Mouse (Mus musculus) embryonic facial prominence, embryonic 14.5 days (tissue): ENCODE data around the gene Chtf18. TPM values are rescaled to one million over a fixed set of nuclear protein-coding genes. Genes with fewer than 3 reads are reported as not detected.

Experiments
- ATAC-seq: fragments of 200-750 bp; cut with Nextera tagmentation; 2 replicates; pipeline ENCODE4 v1.8.0; 2017; ENCODE audit warnings: low read depth, moderate number of reproducible peaks, moderate TSS enrichment
- DNase-seq: peaks from one replicate; pipeline ENCODE4 v3.0.0-alpha.2; 2015; ENCODE audit warnings: low spot score
- H3K27ac ChIP-seq: fragments of 300-500 bp; sonication (generic); replicated peaks from 2 replicates; pipeline ENCODE4 v1.5.1; 2014; ENCODE audit warnings: low read depth, mild to moderate bottlenecking, low read length, moderate library complexity
- H3K27me3 ChIP-seq: fragments of 300-500 bp; sonication (generic); replicated peaks from 2 replicates; pipeline ENCODE4 v1.6.1; 2014; ENCODE audit warnings: low read length; ENCODE audit not compliant: control insufficient read depth, insufficient read depth
- H3K36me3 ChIP-seq: fragments of 300-500 bp; sonication (generic); 2 replicates; pipeline ENCODE4 v1.6.1; 2014; ENCODE audit warnings: low read length, mixed read lengths; ENCODE audit not compliant: control insufficient read depth, insufficient read depth
- H3K4me1 ChIP-seq: fragments of 300-500 bp; sonication (generic); 2 replicates; pipeline ENCODE4 v1.6.1; 2014; ENCODE audit warnings: antibody characterized with exemption, low read length; ENCODE audit not compliant: control insufficient read depth, insufficient read depth
- H3K4me2 ChIP-seq: fragments of 300-500 bp; sonication (generic); 2 replicates; pipeline ENCODE4 v1.6.1; 2014; ENCODE audit warnings: low read depth, mild to moderate bottlenecking, low read length, moderate library complexity, mixed read lengths
- H3K4me3 ChIP-seq: fragments of 300-500 bp; sonication (generic); 2 replicates; pipeline ENCODE4 v1.5.1; 2014; ENCODE audit warnings: low read depth, mild to moderate bottlenecking, low read length
- H3K9ac ChIP-seq: fragments of 300-500 bp; sonication (generic); 2 replicates; pipeline ENCODE4 v1.6.1; 2014; ENCODE audit warnings: low read depth, mild to moderate bottlenecking, low read length, moderate library complexity, mixed read lengths
- H3K9me3 ChIP-seq: fragments of 300-500 bp; sonication (generic); 2 replicates; pipeline ENCODE4 v1.6.1; 2016; ENCODE audit warnings: low read length; ENCODE audit not compliant: control insufficient read depth
- WGBS: fragments of 180-500 bp; shearing (Covaris S2); extraction: QIAGEN DNeasy Blood & Tissue Kit; methylation state at CpG from one replicate; pipeline ENCODE4 v1.1.7; 2014; 5-methylcytosine and 5-hydroxymethylcytosine counted together
- polyA plus RNA-seq: library from polyadenylated mRNA; unstranded; fragments of >200 nt; fragmentation: Nextera tagmentation; extraction: Ambion mirVana; gene quantifications from 2 replicates; pipeline ENCODE4 v1.2.1, GENCODE M21; 2014

Chtf18 gene
- polyA plus RNA-seq, 1 experiment from 2014 or later, result 12.9 TPM

DNA sequence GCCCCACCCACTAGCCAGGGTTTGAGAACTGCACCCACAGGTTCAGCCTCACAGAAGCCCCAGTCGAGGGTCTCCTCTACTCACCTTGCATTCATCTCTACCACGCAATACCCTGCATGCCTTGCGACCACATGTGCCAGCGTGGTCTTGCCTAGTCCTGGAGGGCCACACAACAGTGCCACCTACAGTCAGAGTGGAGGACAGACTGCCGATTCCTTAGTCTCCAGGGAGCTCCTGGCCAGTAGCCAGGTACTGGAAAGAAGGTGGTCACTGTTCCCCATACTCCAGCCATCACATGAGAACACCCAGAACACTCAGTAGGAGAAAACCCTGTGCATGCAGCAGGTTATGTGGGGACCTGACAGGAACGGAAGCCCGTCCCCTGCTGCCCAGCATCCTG lies 3.3 kb downstream of the Chtf18 start:
- no peaks in the 10 kb centered on the region for H3K9me3 ChIP-seq
- H3K36me3 ChIP-seq, result peaks cover 16% of the 10 kb centered on the region
- H3K4me3 ChIP-seq, result no peak overlapping the region
- DNase-seq (no peak), ATAC-seq (no peak)
- H3K9ac ChIP-seq, result no peak overlapping the region
- H3K4me1 ChIP-seq, result peaks cover 13% of the 10 kb centered on the region
- H3K4me2 ChIP-seq, result no peak overlapping the region
- 77% methylated on average over 7 of the region's 7 CpGs for WGBS
- H3K27ac ChIP-seq, result no peak overlapping the region
- H3K27me3 ChIP-seq, result no peaks in the 10 kb centered on the region

DNA sequence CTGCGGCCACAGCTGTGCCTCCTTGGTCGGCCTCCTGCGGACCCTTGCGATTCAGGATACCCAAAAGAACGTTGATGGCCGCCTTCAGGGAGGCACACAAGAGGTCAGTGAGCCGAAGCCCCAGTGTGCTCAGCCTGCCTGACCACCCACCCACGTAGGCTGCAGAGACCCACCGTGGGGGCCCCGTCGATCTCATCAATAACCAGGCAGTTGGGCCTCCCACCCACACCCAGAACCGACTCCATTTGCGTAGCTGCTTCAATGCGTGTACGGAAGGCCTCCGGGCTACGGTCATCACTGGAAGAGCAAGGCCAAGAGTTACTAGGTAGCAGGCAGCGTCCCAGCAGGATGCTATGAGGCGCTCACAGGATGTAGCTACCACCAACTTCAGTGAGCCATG lies 3.7 kb downstream of the Chtf18 start:
- H3K27ac ChIP-seq, result no peak overlapping the region
- ATAC-seq (no peak), DNase-seq (no peak)
- H3K36me3 ChIP-seq, result peaks cover 16% of the 10 kb centered on the region
- 96% methylated on average over 17 of the region's 19 CpGs for WGBS
- H3K9ac ChIP-seq, result no peak overlapping the region
- no peaks in the 10 kb centered on the region for H3K9me3 ChIP-seq
- no peak overlapping the region for H3K4me3 ChIP-seq
- peaks cover 12% of the 10 kb centered on the region for H3K4me1 ChIP-seq
- no peak overlapping the region for H3K4me2 ChIP-seq
- H3K27me3 ChIP-seq, result no peaks in the 10 kb centered on the region

DNA sequence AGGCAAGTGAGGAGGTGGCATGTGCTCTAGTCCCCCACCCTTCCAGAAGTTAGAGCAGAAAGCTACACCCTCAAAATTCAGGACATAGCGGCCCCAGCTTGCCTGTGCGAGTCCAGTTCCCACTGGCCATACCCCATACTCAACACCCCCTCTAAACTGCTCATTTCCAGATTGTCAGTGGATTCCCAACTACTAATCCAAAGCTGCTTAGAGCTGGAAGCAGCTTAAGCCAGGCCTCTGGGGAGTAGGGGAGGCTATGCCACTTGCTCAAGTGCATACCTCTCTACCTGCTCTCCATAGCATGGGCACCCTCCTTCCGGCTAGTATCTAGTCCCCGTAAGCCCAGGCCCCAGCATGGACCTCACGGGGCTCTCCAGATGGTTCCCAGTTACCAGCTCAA lies 5.7 kb downstream of the Chtf18 start:
- H3K9me3 ChIP-seq, result no peaks in the 10 kb centered on the region
- H3K27me3 ChIP-seq, result peaks cover 18% of the 10 kb centered on the region
- H3K4me2 ChIP-seq, result no peak overlapping the region
- ATAC-seq (no peak), DNase-seq (no peak)
- no peak overlapping the region for H3K4me3 ChIP-seq
- 87% methylated on average over 5 of the region's 5 CpGs for WGBS
- no peak overlapping the region for H3K27ac ChIP-seq
- no peak overlapping the region for H3K9ac ChIP-seq
- peaks cover 3% of the 10 kb centered on the region; the same call in 1 of the 2 replicates for H3K4me1 ChIP-seq
- peaks cover 16% of the 10 kb centered on the region for H3K36me3 ChIP-seq

DNA sequence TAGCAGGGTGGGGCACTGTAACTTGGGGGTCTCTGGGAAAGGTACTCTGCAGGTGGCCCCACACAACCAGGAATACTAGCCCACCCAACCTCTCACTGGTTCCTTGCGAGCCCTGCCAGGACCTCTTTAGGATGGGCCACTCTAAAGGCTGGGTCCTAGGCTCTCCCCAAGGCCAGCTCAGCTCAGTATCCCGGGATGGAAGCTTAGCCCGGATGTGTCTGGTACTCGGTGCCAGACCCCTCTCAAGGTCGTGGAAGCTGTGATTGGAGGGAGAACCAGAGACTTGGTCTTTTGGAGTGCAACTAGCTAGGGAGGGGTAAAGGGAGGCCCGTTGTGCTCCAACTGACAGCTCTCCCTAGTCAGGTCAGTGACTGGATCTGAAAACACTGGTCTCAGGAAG lies 9.5 kb downstream of the Chtf18 start:
- 12% methylated on average over 6 of the region's 6 CpGs for WGBS
- Histone ChIP-seq H3K9me3 (no peaks in the 10 kb centered on the region), H3K4me3 (peak overlapping the region; percentile 41), H3K9ac (peak overlapping the region; percentile 61), H3K36me3 (peaks cover 16% of the 10 kb centered on the region), H3K27me3 (peaks cover 31% of the 10 kb centered on the region), H3K27ac (no peak overlapping the region), H3K4me2 (peak overlapping the region; percentile 81), H3K4me1 (no peaks in the 10 kb centered on the region)
- no peak for DNase-seq
- ATAC-seq, result 0 out of 2 replicates have a peak, but pooled peaks have one; percentile 12

DNA sequence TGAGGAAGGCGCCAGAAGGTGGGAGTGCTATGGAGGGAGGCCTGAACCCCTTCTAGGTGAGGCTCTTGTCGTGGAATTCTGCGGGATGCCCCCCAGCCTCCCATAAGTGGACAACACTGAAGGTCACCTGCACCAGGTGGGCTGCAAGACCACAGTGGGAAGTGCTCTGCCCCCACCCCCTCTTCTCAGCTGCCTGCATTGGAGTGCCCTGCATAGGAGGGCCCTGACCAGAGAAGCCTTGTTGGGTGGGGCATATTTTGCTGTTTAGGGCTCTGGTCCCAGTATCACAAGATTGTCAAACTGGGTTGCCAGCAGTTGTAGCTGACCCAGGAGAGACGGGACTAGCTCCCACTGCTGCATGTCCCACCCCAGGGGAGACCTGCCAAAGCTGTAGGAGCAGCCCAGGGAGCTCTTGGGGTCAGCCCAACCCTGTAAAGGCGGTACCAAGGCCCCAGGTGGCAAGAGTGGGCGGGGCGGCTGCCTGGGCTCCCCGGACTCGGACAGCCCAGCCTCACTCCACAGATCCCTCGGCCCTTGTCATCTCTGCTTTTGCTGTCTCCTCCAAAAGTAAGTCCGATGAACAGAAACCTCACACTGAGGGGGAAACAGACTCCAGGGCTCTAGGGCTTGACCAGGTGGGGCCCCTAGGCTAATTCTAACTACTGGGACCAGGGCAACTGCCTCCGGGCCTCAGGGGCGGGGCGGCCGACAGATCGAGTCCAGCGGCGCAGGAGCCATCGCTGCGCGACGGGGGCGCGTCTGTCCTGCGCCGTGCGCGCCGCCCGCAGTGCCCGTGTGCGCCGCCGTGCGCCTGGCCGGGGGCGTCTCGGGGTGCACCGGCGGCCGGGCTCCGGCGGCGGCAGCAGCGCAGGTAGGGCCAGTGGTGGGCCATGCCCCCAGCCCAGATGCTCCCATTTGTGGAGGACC lies 10.2 kb downstream of the Chtf18 start, which contains the start of gene Gng13:
Gng13 (plus strand) TSS at position 461 of the 927 bp plus-strand sequence.
- Histone ChIP-seq H3K36me3 (peaks cover 12% of the 10 kb centered on the region), H3K4me2 (peak within 1 kb of the TSS; percentile 81), H3K9me3 (no peaks in the 10 kb centered on the region), H3K27me3 (peaks cover 31% of the 10 kb centered on the region), H3K4me1 (no peaks in the 10 kb centered on the region), H3K27ac (no peak within 1 kb of the TSS), H3K4me3 (peak within 1 kb of the TSS; percentile 41), H3K9ac (peak within 1 kb of the TSS; percentile 61)
- DNase-seq, result no peak
- 0 out of 2 replicates have a peak, but pooled peaks have one; percentile 28 for ATAC-seq
- WGBS, result 2% methylated on average over 22 of the region's 45 CpGs

DNA sequence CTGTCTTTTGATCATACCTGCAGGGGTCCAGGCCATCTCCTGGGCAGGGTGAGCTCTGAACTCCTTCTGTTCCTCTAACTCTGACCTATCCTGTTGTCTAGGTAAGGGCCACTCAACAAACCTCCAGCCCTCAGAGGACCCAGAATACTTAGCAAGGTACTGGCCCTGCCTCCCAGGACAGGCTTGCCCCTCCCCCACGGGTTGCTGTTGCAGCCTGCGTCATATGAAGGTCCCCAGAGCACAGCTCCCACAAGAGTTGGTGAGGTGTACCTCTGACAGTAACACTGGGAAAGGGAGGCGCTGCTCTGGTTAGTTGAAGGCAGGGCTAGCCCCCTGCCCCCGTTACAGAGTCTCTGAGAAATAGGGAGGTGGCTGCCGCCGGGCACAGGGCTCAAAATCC lies 11.1 kb downstream of the Chtf18 start:
- 3% methylated on average over 6 of the region's 6 CpGs for WGBS
- no peak for ATAC-seq
- peaks cover 31% of the 10 kb centered on the region for H3K27me3 ChIP-seq

DNA sequence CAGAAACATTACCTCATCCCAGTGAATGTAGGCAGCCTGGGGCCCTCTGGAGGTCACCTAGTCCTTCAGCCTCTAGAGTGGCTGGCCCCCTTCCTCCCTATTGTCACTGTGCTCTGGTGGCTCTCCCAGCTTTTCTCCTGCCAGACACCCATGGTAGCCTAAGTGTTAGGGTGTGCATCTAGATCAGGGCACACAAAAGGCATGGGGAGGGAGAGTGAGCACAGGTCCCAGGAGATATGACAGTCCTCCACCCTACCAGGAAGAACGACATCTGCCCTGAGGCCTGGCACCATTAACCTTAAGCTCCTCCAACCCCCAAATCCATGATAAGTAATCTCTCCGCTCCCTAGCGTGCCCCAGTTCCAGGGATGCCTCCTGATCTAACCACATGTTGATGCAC lies 11.6 kb downstream of the Chtf18 start:
- Histone ChIP-seq H3K27me3 (peaks cover 31% of the 10 kb centered on the region), H3K36me3 (peaks cover 4% of the 10 kb centered on the region), H3K4me2 (no peak overlapping the region), H3K27ac (no peak overlapping the region), H3K4me1 (no peaks in the 10 kb centered on the region), H3K9me3 (no peaks in the 10 kb centered on the region), H3K9ac (no peak overlapping the region), H3K4me3 (no peak overlapping the region)
- ATAC-seq, result no peak
- no peak for DNase-seq
- 61% methylated on average over 3 of the region's 3 CpGs for WGBS

More for the DNA sequence above, 11.1 kb downstream of the Chtf18 start:
- no peak overlapping the region for H3K4me2 ChIP-seq
- no peak overlapping the region for H3K9ac ChIP-seq
- H3K4me3 ChIP-seq, result no peak overlapping the region
- H3K9me3 ChIP-seq, result no peaks in the 10 kb centered on the region
- no peak overlapping the region for H3K27ac ChIP-seq
- peak; percentile 39 for DNase-seq
- H3K4me1 ChIP-seq, result no peaks in the 10 kb centered on the region
- peaks cover 7% of the 10 kb centered on the region for H3K36me3 ChIP-seq

DNA sequence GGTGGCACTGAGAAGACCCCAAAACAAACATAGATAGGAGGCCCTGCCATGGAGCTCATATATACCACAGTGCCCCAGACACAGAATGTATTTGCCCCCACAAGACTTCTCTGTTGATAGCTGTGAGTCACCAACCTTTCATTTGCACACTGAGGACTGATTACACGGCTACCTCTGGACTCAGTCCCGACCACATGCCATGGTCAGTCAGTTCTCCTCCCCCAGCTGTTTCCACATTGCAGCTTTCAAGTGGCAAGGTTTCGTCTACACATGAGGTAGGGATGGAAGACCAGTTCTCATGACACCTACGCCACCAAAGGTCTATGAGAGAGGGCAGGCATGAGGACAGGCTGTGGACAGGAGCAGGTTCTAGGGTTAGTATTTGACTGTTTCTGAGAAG lies 16.1 kb downstream of the Chtf18 start:
- 76% methylated on average over 4 of the region's 4 CpGs for WGBS
- peaks cover 10% of the 10 kb centered on the region for H3K27me3 ChIP-seq
- H3K4me3 ChIP-seq, result no peak overlapping the region
- no peaks in the 10 kb centered on the region for H3K9me3 ChIP-seq
- H3K27ac ChIP-seq, result no peak overlapping the region
- no peak overlapping the region for H3K4me2 ChIP-seq
- H3K36me3 ChIP-seq, result no peaks in the 10 kb centered on the region
- ATAC-seq (no peak), DNase-seq (no peak)
- no peak overlapping the region for H3K9ac ChIP-seq
- H3K4me1 ChIP-seq, result no peaks in the 10 kb centered on the region
